Mouse (Mus musculus): ENCODE data around the gene Vmn1r158.
"Not testable (repeated sequence)": the region's sequence is repeated elsewhere in the genome, so short reads cannot be mapped to it uniquely, and the experiment has no call there.

Gene Vmn1r158

DNA sequence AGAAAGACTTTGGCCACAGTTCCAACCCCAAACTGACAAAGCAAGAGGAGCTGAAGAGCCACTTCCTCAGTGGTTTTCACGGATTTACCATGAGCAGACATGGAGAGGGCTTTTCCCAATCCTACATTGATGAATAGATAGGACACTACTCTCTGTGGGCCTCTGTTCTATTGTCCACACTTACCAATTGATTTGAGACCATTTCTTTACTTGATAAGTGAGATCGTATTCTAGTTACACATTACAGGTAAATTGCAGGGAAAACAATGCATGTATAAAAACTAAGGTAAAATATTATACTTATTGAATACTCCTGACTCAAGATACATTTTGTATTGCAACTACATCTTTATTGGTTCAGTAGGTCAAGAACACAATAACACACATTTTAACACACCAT lies at the start of gene Vmn1r158:
Gene Vmn1r158, minus strand, starts transcription at position 101 of the 400 bp plus-strand sequence.
- not testable (repeated sequence) for ATAC-seq (ENCODE audit: low TSS enrichment)

DNA sequence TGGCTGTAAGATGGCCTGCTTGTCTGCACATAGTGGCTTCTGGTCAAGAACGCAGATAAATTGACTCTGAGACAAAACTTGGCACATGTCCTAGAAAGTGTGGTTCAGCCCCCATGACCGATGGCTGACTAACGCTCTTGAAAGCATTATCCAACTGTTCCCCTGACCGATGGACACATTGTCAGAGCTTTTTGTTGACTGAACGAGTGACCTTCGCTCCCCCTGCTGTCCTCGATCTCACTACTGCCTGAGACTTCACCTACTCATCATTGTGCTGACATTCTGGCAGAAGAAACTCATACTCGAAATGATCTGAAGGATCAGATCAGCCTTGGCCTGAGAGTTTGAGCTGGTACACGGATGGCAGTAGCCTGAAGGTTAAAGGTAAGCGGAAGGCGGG lies 14.6 kb downstream of the Vmn1r158 start:
- not testable (repeated sequence) for ATAC-seq (ENCODE audit: low TSS enrichment)

DNA sequence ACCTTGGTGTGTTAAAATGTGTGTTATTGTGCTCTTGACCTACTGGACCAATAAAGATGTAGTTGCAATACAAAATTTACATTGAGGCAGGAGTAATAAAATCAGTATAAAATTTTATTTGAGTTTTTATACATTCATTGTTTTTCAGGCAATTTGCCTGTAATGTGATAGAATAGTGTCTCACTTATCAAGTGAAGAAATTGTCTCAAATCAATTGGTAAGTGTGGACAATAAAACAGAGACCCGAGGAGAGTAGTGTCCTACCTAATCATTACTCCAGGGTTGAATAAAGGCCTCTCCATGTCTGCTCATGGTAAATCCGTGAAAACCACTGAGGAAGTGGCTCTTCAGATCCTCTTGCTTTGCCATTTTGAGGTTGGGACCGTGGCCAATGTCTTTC lies 29.2 kb downstream of the Vmn1r158 start, which contains the start of gene Vmn1r157:
Gene Vmn1r157, plus strand, starts transcription at position 301 of the 400 bp plus-strand sequence.
- ATAC-seq (ENCODE audit: low TSS enrichment): not testable (repeated sequence)
